Mouse (Mus musculus) liver, postnatal 0 days (tissue): ENCODE data around the gene Golph3.

ENCODE experiments used
- CTCF ChIP-seq: sonication (generic); IDR thresholded peaks from 2 replicates; pipeline ENCODE4 v1.5.1; 2016; ENCODE audit warnings: antibody characterized with exemption, low read depth
- EP300 ChIP-seq: IDR thresholded peaks from 2 replicates; pipeline ENCODE4 v1.6.1; 2016; ENCODE audit warnings: antibody characterized with exemption, low read depth, mild to moderate bottlenecking

- no peak for TF ChIP-seq CTCF
- TF ChIP-seq EP300, result no peak
Measured at GRCm38 (mm10) chr15:12320441-12321090, 684 bp upstream of the Golph3 start.
